Mouse (Mus musculus) left cerebral cortex, adult 2 months (tissue): Measurements from ENCODE around the gene Boc. TPM values are rescaled to one million over a fixed set of nuclear protein-coding genes. Genes with fewer than 3 reads are reported as not detected.
"Not testable (repeated sequence)": the region's sequence is repeated elsewhere in the genome, so short reads cannot be mapped to it uniquely, and the experiment has no call there.

ENCODE experiments used
- DNase-seq, 2 experiments: peaks; one replicate each; pipeline ENCODE4 v3.0.0; 2021 to 2022; ENCODE audit warnings: low spot score in 2 of 2, mixed read lengths in 1 of 2; ENCODE audit errors: extremely low spot score in 1 of 2
- H3K27ac ChIP-seq: fragments of 200-600 bp; 2 replicates; pipeline ENCODE4 v1.8.1; 2022
- H3K4me3 ChIP-seq: fragments of 200-600 bp; 2 replicates; pipeline ENCODE4 v1.8.1; 2022
- CTCF ChIP-seq: fragments of 200-600 bp; IDR thresholded peaks from 2 replicates; pipeline ENCODE4 v1.8.1; 2022; ENCODE audit warnings: antibody characterized with exemption, mild to moderate bottlenecking, moderate library complexity
- intact Hi-C: fragments of 180-260 bp; cut with DNase I; formaldehyde crosslinking; loops from one replicate; pipeline ENCODE4 v1.15.1; 2025
- microRNA-seq, 2 experiments: library from miRNA; unstranded; fragments of <30 nt; microRNA quantifications; one replicate each; pipeline ENCODE4 v1.2.0; 2021
- total RNA-seq, 2 experiments: library from RNA; stranded (reverse); gene quantifications; 2 replicates each; pipeline ENCODE4 v1.2.3; 2021

Gene Boc
- total RNA-seq, 2 experiments from 2014 or later, result 18.7 to 20.0 TPM

- no peak overlapping the region for H3K27ac ChIP-seq
- intact Hi-C loops, result loop anchor here (10.0 kb wide), 2 partner anchors 234 to 614 kb away; partner anchors contain the start of gene Ccdc80
- peak; percentile 58 for TF ChIP-seq CTCF
- no peak for DNase-seq
- no peak overlapping the region for H3K4me3 ChIP-seq
Observed at GRCm38 (mm10) chr16:44480616-44481015, 78.1 kb downstream of the Boc start.

GRCm38 (mm10) chr16:44479852-44480251 is 78.8 kb downstream of the Boc start:
- no peak for DNase-seq

GRCm38 (mm10) chr16:44478767-44479166 is 79.9 kb downstream of the Boc start:
- intact Hi-C loops, result no loop called here
- DNase-seq, result no peak
- H3K27ac ChIP-seq, result no peak overlapping the region
- TF ChIP-seq CTCF, result no peak
- H3K4me3 ChIP-seq, result no peak overlapping the region

More at GRCm38 (mm10) chr16:44479852-44480251, 78.8 kb downstream of the Boc start:
- no peak for TF ChIP-seq CTCF
- H3K27ac ChIP-seq, result no peak overlapping the region
- intact Hi-C loops, result loop anchor here (10.0 kb wide), 2 partner anchors 235 to 615 kb away; partner anchors contain the start of gene Ccdc80
- H3K4me3 ChIP-seq, result no peak overlapping the region

- Histone ChIP-seq H3K4me3 (no peak overlapping the region), H3K27ac (no peak overlapping the region)
- no peak for TF ChIP-seq CTCF
- intact Hi-C loops, result no loop called here
- DNase-seq, result no peak
Observed at GRCm38 (mm10) chr16:44475682-44476375, 82.9 kb downstream of the Boc start.

- intact Hi-C loops, result no loop called here
Observed at GRCm38 (mm10) chr16:44475281-44475680, 83.4 kb downstream of the Boc start.

GRCm38 (mm10) chr16:44460922-44461321 is 97.8 kb downstream of the Boc start:
- intact Hi-C loops, result no loop called here
- H3K4me3 ChIP-seq, result no peak overlapping the region
- TF ChIP-seq CTCF, result no peak
- no peak for DNase-seq
- no peak overlapping the region for H3K27ac ChIP-seq

More at GRCm38 (mm10) chr16:44475281-44475680, 83.4 kb downstream of the Boc start:
- H3K27ac ChIP-seq, result no peak overlapping the region
- H3K4me3 ChIP-seq, result no peak overlapping the region
- TF ChIP-seq CTCF, result no peak
- no peak for DNase-seq

- TF ChIP-seq CTCF, result no peak
- intact Hi-C loops, result no loop called here
- H3K27ac ChIP-seq, result no peak overlapping the region
- H3K4me3 ChIP-seq, result no peak overlapping the region
- DNase-seq, result no peak
Observed at GRCm38 (mm10) chr16:44458826-44459225, 99.9 kb downstream of the Boc start.

- DNase-seq, result no peak
- intact Hi-C loops, result no loop called here
- no peak overlapping the region for H3K27ac ChIP-seq
- TF ChIP-seq CTCF, result no peak
- H3K4me3 ChIP-seq, result no peak overlapping the region
Observed at GRCm38 (mm10) chr16:44457858-44458257, 100.8 kb downstream of the Boc start.

- intact Hi-C loops, H3K27ac ChIP-seq, H3K4me3 ChIP-seq, DNase-seq: not testable (repeated sequence)
Observed at GRCm38 (mm10) chr16:44441913-44442312, 116.8 kb downstream of the Boc start.

GRCm38 (mm10) chr16:44435481-44435880 is 123.2 kb downstream of the Boc start:
- Histone ChIP-seq H3K4me3 (no peak overlapping the region), H3K27ac (no peak overlapping the region)
- no peak for DNase-seq
- peak; percentile 7 for TF ChIP-seq CTCF
- intact Hi-C loops, result no loop called here

Small RNA genes within 50 kb of the gene (microRNA-seq; reads per million reads assigned to microRNA genes)
- 0 to 0.49 reads per million in 2 experiments for gene Mir3081

Other genes starting within 250 kb of the Boc start
- gene Sidt1, start 225.7 kb downstream of the Boc start, total RNA-seq, result 10 to 100 TPM; 48.3 to 49.7 TPM
- 10 to 100 TPM; 19.5 to 22.7 TPM for gene Spice1, start 211.8 kb downstream of the Boc start, total RNA-seq
- 1 to 10 TPM; 4.3 to 5.0 TPM for gene Cfap44, start 164.1 kb downstream of the Boc start, total RNA-seq
- 1 to 10 TPM; 4.8 to 5.0 TPM for gene Nepro, start 165.4 kb upstream of the Boc start, total RNA-seq
- gene Gtpbp8, start 187.5 kb upstream of the Boc start, total RNA-seq, result 10 to 100 TPM; 24.4 to 25.7 TPM
- gene Cd200r1, start 206.8 kb upstream of the Boc start, total RNA-seq, result 1 to 10 TPM; 1.0 to 1.1 TPM